Mouse (Mus musculus) T-helper 1 cell (primary cell): Measurements from ENCODE around the gene Tti1.

Experiments
- in situ Hi-C: fragments of 300-600 bp; cut with MboI, MseI; formaldehyde crosslinking; loops from one replicate; pipeline ENCODE4 v1.15.1; 2025; ENCODE audit warnings: high pct_unique_total_duplicates

Gene Tti1

GRCm38 (mm10) chr2:157975595-157975994 lies 52.6 kb downstream of the Tti1 start:
- in situ Hi-C loops = no loop called here

DNA sequence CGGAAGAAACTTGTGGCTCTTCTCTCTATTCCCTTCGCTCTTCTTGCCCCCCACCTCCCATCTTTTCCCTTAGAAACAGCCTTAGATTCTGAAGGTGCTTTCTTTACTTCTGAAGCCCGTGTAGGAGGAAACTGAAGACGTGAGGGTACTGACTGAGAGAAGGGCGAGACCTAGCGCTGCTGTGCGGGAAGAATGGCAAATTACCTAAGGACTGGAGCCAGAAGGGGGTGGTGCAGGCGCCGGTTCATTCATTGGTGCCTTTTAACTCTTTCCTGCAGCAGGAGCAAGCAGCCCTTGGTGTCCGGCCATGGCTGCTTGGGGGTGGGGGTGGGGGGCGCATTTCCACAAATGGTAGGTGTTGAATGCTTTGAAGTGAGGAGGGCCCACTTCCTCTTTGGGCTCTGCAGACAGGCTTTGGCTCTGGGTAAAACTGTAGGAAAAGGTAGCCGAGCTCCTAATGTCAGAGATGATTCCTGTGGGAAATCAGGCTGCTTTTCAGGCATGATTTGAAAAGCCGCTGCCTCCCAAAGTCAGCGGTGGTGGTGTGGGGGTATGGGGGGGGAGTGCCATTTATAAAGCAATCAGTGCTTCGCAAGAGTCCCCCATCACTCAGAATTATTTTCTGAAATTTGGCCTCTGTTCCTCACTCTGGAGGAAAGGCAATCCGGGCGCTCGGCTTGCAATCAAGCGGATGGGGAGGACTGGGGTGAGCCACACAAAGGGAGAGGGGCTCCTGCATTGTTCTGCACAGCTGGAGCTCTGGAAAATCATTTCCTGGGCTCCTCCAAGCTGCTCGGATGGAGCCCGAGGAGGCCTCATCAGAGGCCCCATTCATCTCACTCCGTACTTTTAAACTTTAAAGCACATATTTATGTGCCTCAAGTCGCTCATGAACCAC lies 53.4 kb downstream of the Tti1 start:
- in situ Hi-C loops = no loop called here

DNA sequence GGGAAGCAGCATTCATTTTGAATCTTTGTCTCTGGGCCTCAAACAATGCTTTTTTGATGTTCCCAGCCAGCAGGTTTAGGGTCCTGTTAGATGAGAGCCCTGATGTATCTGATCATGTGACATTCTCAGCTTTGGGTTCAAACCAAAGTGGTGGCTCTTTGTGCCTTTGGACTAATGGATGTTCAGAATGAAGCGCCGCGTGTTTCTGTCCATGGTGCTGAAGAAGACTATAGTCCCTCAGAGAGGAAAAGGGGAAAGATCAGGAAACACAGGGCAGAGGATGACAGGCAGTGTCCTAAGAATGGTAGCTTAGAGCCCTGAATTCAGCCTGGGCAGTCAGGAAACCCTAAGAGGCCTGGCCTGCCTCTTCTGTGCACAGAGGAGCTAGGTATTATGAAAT lies 57.6 kb downstream of the Tti1 start:
- in situ Hi-C loops = no loop called here

GRCm38 (mm10) chr2:157970124-157970523 lies 58.1 kb downstream of the Tti1 start:
- in situ Hi-C loops = no loop called here

- in situ Hi-C loops = no loop called here
Measured at GRCm38 (mm10) chr2:157967856-157968255, 60.4 kb downstream of the Tti1 start.

GRCm38 (mm10) chr2:157957707-157958108 lies 70.5 kb downstream of the Tti1 start:
- in situ Hi-C loops = no loop called here

DNA sequence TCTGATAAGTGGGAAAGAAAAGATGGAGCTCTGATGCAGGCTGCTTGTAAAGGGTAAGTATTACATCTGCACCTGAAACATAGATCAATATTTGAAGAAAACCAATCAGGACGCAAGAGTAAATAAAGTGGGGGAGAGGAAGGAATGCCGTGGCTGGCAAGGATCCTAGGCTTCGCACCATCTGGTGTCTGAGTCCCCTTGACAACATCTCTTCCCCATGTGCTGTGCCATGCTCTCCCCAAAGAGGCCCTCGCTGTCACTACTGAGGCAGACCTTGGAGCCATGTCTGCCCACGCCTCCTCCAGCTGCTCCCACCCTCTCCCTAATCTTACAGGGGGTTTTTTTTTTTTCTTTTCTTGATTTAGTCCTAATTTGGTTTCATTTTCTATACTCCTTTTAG lies 74.3 kb downstream of the Tti1 start:
- in situ Hi-C loops = no loop called here

- in situ Hi-C loops = no loop called here
Measured at GRCm38 (mm10) chr2:157944156-157944893, 83.9 kb downstream of the Tti1 start.

GRCm38 (mm10) chr2:157943514-157944155 lies 84.6 kb downstream of the Tti1 start:
- in situ Hi-C loops = no loop called here

- in situ Hi-C loops = no loop called here
Measured at GRCm38 (mm10) chr2:157940586-157941185, 87.5 kb downstream of the Tti1 start.

DNA sequence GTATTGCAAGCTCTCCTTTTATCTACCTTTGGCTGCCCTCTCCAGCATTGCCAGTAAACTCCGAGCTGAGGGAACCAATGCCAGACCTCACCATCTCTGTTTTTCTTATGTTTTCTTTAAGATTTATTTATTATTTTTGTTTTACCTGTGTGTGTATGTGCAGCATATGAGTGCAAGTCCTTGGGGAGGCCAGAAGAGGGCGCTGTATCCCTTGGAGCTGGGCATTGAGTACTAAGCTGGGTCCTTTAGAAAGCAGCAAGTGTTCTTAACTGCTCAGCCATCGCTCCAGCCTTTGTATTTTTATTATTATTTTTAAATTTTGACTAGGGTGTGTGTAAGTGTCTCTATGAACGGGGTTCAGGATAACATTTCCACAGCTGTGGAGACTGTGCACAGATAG lies 91.6 kb downstream of the Tti1 start:
- in situ Hi-C loops = no loop called here

- in situ Hi-C loops = no loop called here
Measured at GRCm38 (mm10) chr2:157935444-157936171, 92.6 kb downstream of the Tti1 start.

- in situ Hi-C loops = no loop called here
Measured at GRCm38 (mm10) chr2:157932655-157933054, 95.6 kb downstream of the Tti1 start.
